Mouse (Mus musculus): ENCODE data around the gene Shisa5. TPM values are rescaled to one million over a fixed set of nuclear protein-coding genes. Genes with fewer than 3 reads are reported as not detected.

Gene Shisa5
- total and polyA plus RNA-seq, 3 experiments = 17.1 to 207 (median 50.0) TPM

DNA sequence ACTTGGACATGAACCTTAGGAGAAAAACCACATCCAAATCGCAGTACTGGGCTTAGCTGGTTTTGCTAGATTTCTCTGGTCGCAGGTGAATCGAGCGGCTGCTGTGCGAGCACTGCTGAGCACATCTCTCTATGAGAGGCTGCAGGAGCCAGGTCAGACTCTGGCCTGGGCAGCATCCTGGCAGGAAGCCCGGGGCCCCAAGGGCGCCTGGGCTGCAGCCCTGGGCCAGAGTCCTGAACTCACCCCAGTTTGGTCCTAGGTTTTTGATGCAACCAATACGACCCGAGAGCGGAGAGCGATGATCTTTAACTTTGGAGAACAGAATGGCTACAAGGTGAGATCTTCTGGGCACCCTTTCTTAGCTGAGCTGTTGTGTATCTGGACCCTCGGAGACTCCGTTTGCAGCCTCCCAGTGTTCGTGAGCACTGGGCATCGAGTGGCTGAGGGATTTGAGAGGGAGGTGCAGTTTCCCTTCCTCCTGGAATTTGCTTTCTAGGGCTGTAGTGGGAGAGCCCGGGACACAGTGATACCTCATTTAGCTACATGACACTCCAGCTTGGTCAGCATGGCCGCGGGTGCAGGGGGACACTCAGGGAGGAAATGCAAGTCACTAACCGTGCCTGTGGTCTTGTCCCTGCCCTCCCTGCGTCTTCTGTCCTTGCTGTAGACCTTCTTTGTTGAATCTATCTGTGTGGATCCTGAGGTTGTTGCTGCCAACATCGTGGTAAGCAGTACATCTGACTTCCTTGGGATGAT, 31.2 kb upstream of the Shisa5 start:
- DNase-seq (ENCODE audit: low spot score) (no peak), ATAC-seq (ENCODE audit: extremely low read depth, insufficient number of reproducible peaks, low FRiP score, poor library complexity, severe bottlenecking) (no peak)
- Histone ChIP-seq H3K9me3 (replicated peaks) (no peaks in the 10 kb centered on the region), H3K4me1 (ENCODE audit: insufficient read depth, low read depth, low read length) (peaks cover 14% of the 10 kb centered on the region), H3K27me3 (ENCODE audit: insufficient read depth, low read length) (no peaks in the 10 kb centered on the region), H3K36me3 (replicated peaks) (peaks cover 74% of the 10 kb centered on the region), H3K4me3 (ENCODE audit: low read depth, low read length) (no peak overlapping the region)
- TF ChIP-seq GATA2 (IDR thresholded peaks at IDR 0.05; ENCODE audit: borderline replicate concordance, low read depth, low read length) (no peak), POLR2AphosphoS5 (IDR thresholded peaks at IDR 0.05; ENCODE audit: insufficient replicate concordance, low read depth, low read length) (no peak), GATA1 (IDR thresholded peaks at IDR 0.05; ENCODE audit: borderline replicate concordance, low read length) (no peak)

DNA sequence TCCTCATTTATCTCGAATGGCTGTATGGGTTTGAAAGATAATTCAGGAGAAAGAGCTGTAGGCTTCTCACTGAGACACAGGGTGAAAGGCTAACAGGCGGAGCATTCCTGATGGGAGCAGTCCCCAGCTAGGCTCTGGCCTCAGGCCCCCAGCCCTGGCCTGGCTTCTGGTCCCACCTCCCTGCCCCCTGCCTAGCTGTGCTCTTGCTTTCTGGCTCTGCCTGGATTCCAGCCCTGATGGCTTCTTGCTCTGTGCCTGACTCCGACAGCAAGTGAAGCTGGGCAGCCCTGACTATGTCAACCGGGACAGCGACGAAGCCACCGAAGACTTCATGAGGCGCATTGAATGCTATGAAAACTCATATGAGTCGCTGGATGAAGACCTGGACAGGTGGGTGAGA, 30.3 kb upstream of the Shisa5 start:
- ATAC-seq (ENCODE audit: extremely low read depth, insufficient number of reproducible peaks, low FRiP score, poor library complexity, severe bottlenecking) = no peak
- TF ChIP-seq GATA1 (IDR thresholded peaks at IDR 0.05; ENCODE audit: borderline replicate concordance, low read length) (no peak), POLR2AphosphoS5 (IDR thresholded peaks at IDR 0.05; ENCODE audit: insufficient replicate concordance, low read depth, low read length) (no peak), TAL1 (conservative IDR thresholded peaks at IDR 0.05; ENCODE audit: low read depth, low read length) (no peak), GATA2 (IDR thresholded peaks at IDR 0.05; ENCODE audit: borderline replicate concordance, low read depth, low read length) (no peak), CTCF (IDR thresholded peaks at IDR 0.05; ENCODE audit: low read depth, low read length) (no peak)
- Histone ChIP-seq H3K4me3 (ENCODE audit: low read depth, low read length) (no peak overlapping the region), H3K27me3 (ENCODE audit: insufficient read depth, low read length) (no peaks in the 10 kb centered on the region), H3K9me3 (replicated peaks) (no peaks in the 10 kb centered on the region), H3K4me1 (ENCODE audit: insufficient read depth, low read depth, low read length) (peaks cover 14% of the 10 kb centered on the region), H3K36me3 (replicated peaks) (peaks cover 69% of the 10 kb centered on the region)
- DNase-seq (ENCODE audit: low spot score) = no peak

DNA sequence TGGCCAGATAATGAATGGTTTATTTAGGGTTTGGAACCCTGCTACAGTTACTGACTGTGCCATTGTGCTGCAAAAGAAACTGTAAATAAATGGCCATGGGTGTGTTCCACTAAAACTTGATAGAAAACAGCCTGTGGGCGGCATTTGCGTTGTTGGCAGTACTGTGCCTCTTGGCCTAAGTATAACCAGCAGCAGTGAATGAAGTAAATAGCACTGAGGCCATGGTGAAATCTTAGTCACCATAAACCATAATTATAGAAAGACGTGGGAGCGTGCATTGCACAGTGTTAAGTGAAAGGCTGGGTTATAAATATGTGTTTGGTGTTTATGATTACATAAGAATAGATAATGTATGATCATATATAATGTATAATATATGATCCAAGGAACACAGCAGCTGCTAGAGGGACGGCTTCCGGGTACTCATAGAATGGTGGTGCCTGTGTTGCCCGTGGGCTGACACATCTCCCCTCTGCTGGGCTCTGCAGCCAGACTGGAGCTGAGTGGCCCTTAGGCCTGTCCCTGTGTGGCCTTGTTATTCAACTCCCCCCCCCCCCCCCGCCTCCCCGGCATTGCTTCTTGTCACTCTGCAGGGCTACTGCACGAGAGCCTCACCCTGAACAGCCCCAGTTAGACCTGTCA, 29.2 kb upstream of the Shisa5 start:
- Histone ChIP-seq H3K9me3 (replicated peaks) (no peaks in the 10 kb centered on the region), H3K4me1 (ENCODE audit: insufficient read depth, low read depth, low read length) (peaks cover 14% of the 10 kb centered on the region), H3K36me3 (replicated peaks) (peaks cover 72% of the 10 kb centered on the region), H3K4me3 (ENCODE audit: low read depth, low read length) (no peak overlapping the region), H3K27me3 (ENCODE audit: insufficient read depth, low read length) (no peaks in the 10 kb centered on the region)
- ATAC-seq (ENCODE audit: extremely low read depth, insufficient number of reproducible peaks, low FRiP score, poor library complexity, severe bottlenecking) (no peak), DNase-seq (ENCODE audit: low spot score) (no peak)
- TF ChIP-seq TAL1 (conservative IDR thresholded peaks at IDR 0.05; ENCODE audit: low read depth, low read length) = no peak
- TF ChIP-seq GATA1 (IDR thresholded peaks at IDR 0.05; ENCODE audit: borderline replicate concordance, low read length) = no peak
- no peak for TF ChIP-seq GATA2 (IDR thresholded peaks at IDR 0.05; ENCODE audit: borderline replicate concordance, low read depth, low read length)
- TF ChIP-seq POLR2AphosphoS5 (IDR thresholded peaks at IDR 0.05; ENCODE audit: insufficient replicate concordance, low read depth, low read length) = no peak
- no peak for TF ChIP-seq CTCF (IDR thresholded peaks at IDR 0.05; ENCODE audit: low read depth, low read length)

GRCm38 (mm10) chr9:109009636-109010315, 28.6 kb upstream of the Shisa5 start:
- Histone ChIP-seq H3K4me3 (ENCODE audit: low read depth, low read length) (no peak overlapping the region), H3K27me3 (ENCODE audit: insufficient read depth, low read length) (no peaks in the 10 kb centered on the region), H3K36me3 (replicated peaks) (peaks cover 69% of the 10 kb centered on the region), H3K9me3 (replicated peaks) (no peaks in the 10 kb centered on the region), H3K4me1 (ENCODE audit: insufficient read depth, low read depth, low read length) (peaks cover 14% of the 10 kb centered on the region)
- ATAC-seq (ENCODE audit: extremely low read depth, insufficient number of reproducible peaks, low FRiP score, poor library complexity, severe bottlenecking) = peak; percentile 95
- no peak for TF ChIP-seq POLR2AphosphoS5 (IDR thresholded peaks at IDR 0.05; ENCODE audit: insufficient replicate concordance, low read depth, low read length)
- TF ChIP-seq GATA2 (IDR thresholded peaks at IDR 0.05; ENCODE audit: borderline replicate concordance, low read depth, low read length) = no peak
- no peak for TF ChIP-seq CTCF (IDR thresholded peaks at IDR 0.05; ENCODE audit: low read depth, low read length)
- TF ChIP-seq TAL1 (conservative IDR thresholded peaks at IDR 0.05; ENCODE audit: low read depth, low read length) = no peak
- TF ChIP-seq GATA1 (IDR thresholded peaks at IDR 0.05; ENCODE audit: borderline replicate concordance, low read length) = no peak
- DNase-seq (ENCODE audit: low spot score) = peak; percentile 55

DNA sequence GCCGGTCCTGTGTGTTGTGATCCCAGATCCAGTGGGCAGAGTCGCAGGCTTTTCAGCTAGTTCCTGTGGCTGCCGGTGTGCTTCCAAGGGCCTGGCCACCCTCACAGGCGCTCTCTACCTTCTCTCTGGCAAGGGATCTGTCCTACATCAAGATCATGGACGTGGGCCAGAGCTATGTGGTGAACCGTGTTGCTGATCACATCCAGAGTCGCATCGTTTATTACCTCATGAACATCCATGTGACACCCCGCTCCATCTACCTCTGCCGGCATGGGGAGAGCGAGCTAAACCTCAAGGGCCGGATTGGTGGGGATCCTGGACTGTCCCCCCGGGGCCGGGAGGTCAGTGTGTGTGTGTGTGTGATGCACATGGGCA, 28.1 kb upstream of the Shisa5 start:
- peaks cover 66% of the 10 kb centered on the region for H3K36me3 ChIP-seq (replicated peaks)
- H3K4me3 ChIP-seq (ENCODE audit: low read depth, low read length) = no peak overlapping the region
- no peak for ATAC-seq (ENCODE audit: extremely low read depth, insufficient number of reproducible peaks, low FRiP score, poor library complexity, severe bottlenecking)
- DNase-seq (ENCODE audit: low spot score) = no peak
- no peak for TF ChIP-seq GATA1 (IDR thresholded peaks at IDR 0.05; ENCODE audit: borderline replicate concordance, low read length)
- TF ChIP-seq GATA2 (IDR thresholded peaks at IDR 0.05; ENCODE audit: borderline replicate concordance, low read depth, low read length) = no peak
- no peak for TF ChIP-seq CTCF (IDR thresholded peaks at IDR 0.05; ENCODE audit: low read depth, low read length)
- no peak for TF ChIP-seq POLR2AphosphoS5 (IDR thresholded peaks at IDR 0.05; ENCODE audit: insufficient replicate concordance, low read depth, low read length)
- TF ChIP-seq TAL1 (conservative IDR thresholded peaks at IDR 0.05; ENCODE audit: low read depth, low read length) = no peak
- no peaks in the 10 kb centered on the region for H3K27me3 ChIP-seq (ENCODE audit: insufficient read depth, low read length)
- peaks cover 14% of the 10 kb centered on the region for H3K4me1 ChIP-seq (ENCODE audit: insufficient read depth, low read depth, low read length)
- no peaks in the 10 kb centered on the region for H3K9me3 ChIP-seq (replicated peaks)

DNA sequence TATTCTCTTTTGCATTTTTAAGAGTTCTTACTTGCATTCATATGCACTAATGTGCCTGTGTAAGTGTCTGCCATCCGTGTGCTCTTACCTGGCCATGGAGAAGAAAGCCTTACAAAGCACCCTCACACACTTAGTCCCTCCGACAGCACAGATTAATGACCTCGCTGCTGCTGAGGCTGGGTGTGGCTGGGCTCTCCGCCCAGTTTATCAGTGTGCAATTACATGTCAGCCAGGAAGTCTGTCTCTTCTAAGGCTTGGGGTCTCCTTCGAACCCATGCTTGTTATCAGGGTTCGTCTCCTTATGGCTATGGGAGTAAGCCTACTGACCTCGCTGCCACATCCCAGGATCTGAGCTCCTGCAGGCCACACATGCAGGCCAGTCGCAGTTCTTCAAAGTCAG, 23.0 kb upstream of the Shisa5 start:
- peaks cover 6% of the 10 kb centered on the region for H3K4me1 ChIP-seq (ENCODE audit: insufficient read depth, low read depth, low read length)
- H3K4me3 ChIP-seq (ENCODE audit: low read depth, low read length) = no peak overlapping the region
- no peaks in the 10 kb centered on the region for H3K9me3 ChIP-seq (replicated peaks)
- TF ChIP-seq GATA2 (IDR thresholded peaks at IDR 0.05; ENCODE audit: borderline replicate concordance, low read depth, low read length) (no peak), CTCF (IDR thresholded peaks at IDR 0.05; ENCODE audit: low read depth, low read length) (no peak), GATA1 (IDR thresholded peaks at IDR 0.05; ENCODE audit: borderline replicate concordance, low read length) (no peak), TAL1 (conservative IDR thresholded peaks at IDR 0.05; ENCODE audit: low read depth, low read length) (no peak), POLR2AphosphoS5 (IDR thresholded peaks at IDR 0.05; ENCODE audit: insufficient replicate concordance, low read depth, low read length) (no peak)
- DNase-seq (ENCODE audit: low spot score) = no peak
- H3K36me3 ChIP-seq (replicated peaks) = peaks cover 31% of the 10 kb centered on the region
- no peak for ATAC-seq (ENCODE audit: extremely low read depth, insufficient number of reproducible peaks, low FRiP score, poor library complexity, severe bottlenecking)
- H3K27me3 ChIP-seq (ENCODE audit: insufficient read depth, low read length) = no peaks in the 10 kb centered on the region

All from G1E (cell line).